Mouse (Mus musculus) stomach, postnatal 0 days (tissue): ENCODE measurements at regions not wholly inside any gene's neighbourhood (a gene's known extent, or its start where the extent isn't known, plus 50 kb on each side); places are given as distances from the start of the nearest gene placed in this dataset.

Source experiments
- ATAC-seq: fragments of 200-750 bp; cut with Nextera tagmentation; 2 replicates; pipeline ENCODE4 v1.8.0; 2017; ENCODE audit not compliant: low FRiP score, low TSS enrichment
- DNase-seq: peaks from one replicate; pipeline ENCODE4 v3.0.0-alpha.2; 2016; ENCODE audit warnings: low spot score
- H3K27ac ChIP-seq: fragments of 300-500 bp; sonication (generic); replicated peaks from 2 replicates; pipeline ENCODE4 v1.5.1; 2014; ENCODE audit warnings: mild to moderate bottlenecking, control low read depth
- H3K27me3 ChIP-seq: fragments of 300-500 bp; sonication (generic); 2 replicates; pipeline ENCODE4 v1.6.1; 2014; ENCODE audit warnings: low read length; ENCODE audit not compliant: control insufficient read depth, insufficient read depth
- H3K36me3 ChIP-seq: fragments of 300-500 bp; sonication (generic); 2 replicates; pipeline ENCODE4 v1.6.1; 2014; ENCODE audit warnings: low read length, mixed read lengths; ENCODE audit not compliant: control insufficient read depth, insufficient read depth
- H3K4me1 ChIP-seq: fragments of 300-500 bp; sonication (generic); replicated peaks from 2 replicates; pipeline ENCODE4 v1.6.1; 2014; ENCODE audit warnings: antibody characterized with exemption; ENCODE audit not compliant: control insufficient read depth, insufficient read depth
- H3K4me2 ChIP-seq: fragments of 300-500 bp; sonication (generic); replicated peaks from 2 replicates; pipeline ENCODE4 v1.6.1; 2014; ENCODE audit warnings: low read depth, mild to moderate bottlenecking, control low read depth, moderate library complexity
- H3K4me3 ChIP-seq: fragments of 300-500 bp; sonication (generic); 2 replicates; pipeline ENCODE4 v1.5.1; 2014; ENCODE audit warnings: low read depth, low read length, control low read depth
- H3K9ac ChIP-seq: fragments of 300-500 bp; sonication (generic); 2 replicates; pipeline ENCODE4 v1.6.1; 2014; ENCODE audit warnings: mild to moderate bottlenecking, low read length, control low read depth, mixed read lengths
- H3K9me3 ChIP-seq: fragments of 300-500 bp; sonication (generic); 2 replicates; pipeline ENCODE4 v1.6.1; 2016; ENCODE audit warnings: low read length; ENCODE audit not compliant: control insufficient read depth
- CTCF ChIP-seq: IDR thresholded peaks from 2 replicates; pipeline ENCODE4 v1.5.1; 2016; ENCODE audit warnings: antibody characterized with exemption, low read depth, mild to moderate bottlenecking, moderate library complexity
- EP300 ChIP-seq: optimal IDR thresholded peaks from 2 replicates; pipeline ENCODE3; 2016; ENCODE audit warnings: antibody characterized with exemption
- WGBS: fragments of 180-500 bp; shearing (Covaris S2); extraction: QIAGEN DNeasy Blood & Tissue Kit; methylation state at CpG from one replicate; pipeline ENCODE4 v1.1.7; 2014; 5-methylcytosine and 5-hydroxymethylcytosine counted together

DNA sequence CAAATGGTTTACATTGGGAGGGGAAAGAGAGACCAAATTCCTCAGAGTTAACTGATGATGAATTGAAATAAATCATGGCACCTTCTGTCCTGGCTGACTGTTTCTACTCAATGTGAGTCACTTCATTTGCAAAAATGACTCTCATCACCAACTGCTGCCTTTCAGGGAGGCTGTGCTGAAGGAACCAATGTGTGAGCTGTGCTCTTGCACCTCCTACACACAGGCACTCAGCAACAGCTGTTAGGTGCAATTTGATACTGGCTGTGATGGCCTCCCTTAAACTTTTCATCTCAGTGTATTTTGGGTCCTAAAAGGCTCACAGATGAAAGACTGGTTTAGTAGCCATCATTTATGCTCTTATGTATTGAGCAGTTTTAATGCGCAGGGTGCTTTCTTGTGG, 209.0 kb upstream of the Gm49339 start:
- Histone ChIP-seq H3K4me3 (no peak overlapping the region), H3K4me2 (no peak overlapping the region), H3K9ac (no peak overlapping the region), H3K36me3 (no peaks in the 10 kb centered on the region), H3K4me1 (no peaks in the 10 kb centered on the region), H3K27ac (no peak overlapping the region), H3K9me3 (no peaks in the 10 kb centered on the region), H3K27me3 (no peaks in the 10 kb centered on the region)
- 87% methylated on average over 1 of the region's 1 CpGs for whole genome bisulfite sequencing
- no peak for TF ChIP-seq EP300
- no peak for TF ChIP-seq CTCF
- ATAC-seq (no peak), DNase-seq (no peak)

DNA sequence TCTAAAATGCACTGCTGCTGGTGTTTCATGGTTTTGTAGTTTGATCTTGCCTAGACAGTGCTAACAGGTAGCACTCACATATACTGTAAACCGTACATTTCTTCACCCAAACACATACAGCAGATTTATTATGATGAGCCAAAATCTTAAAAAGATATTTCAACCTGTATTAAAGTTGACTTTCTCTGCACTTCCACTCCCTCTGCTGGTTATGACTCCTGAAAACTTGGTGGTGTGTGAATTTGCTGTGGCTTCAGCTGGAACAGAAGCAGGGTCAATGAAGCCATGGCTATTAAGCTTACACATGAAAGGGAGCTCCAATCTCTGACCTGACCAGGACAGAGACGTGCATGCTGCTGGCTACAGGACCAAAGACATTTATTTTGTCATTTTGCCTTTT, 202.2 kb upstream of the Gm49339 start:
- no peak overlapping the region for H3K9ac ChIP-seq
- no peaks in the 10 kb centered on the region for H3K27me3 ChIP-seq
- TF ChIP-seq CTCF (0 out of 2 replicates have a peak, but pooled peaks have one; percentile 10), EP300 (no peak)
- 43% methylated on average over 2 of the region's 2 CpGs for WGBS
- H3K9me3 ChIP-seq: no peaks in the 10 kb centered on the region
- H3K36me3 ChIP-seq: no peaks in the 10 kb centered on the region
- ATAC-seq (no peak), DNase-seq (no peak)
- no peak overlapping the region for H3K4me2 ChIP-seq
- no peaks in the 10 kb centered on the region for H3K4me1 ChIP-seq
- H3K27ac ChIP-seq: no peak overlapping the region
- H3K4me3 ChIP-seq: no peak overlapping the region

DNA sequence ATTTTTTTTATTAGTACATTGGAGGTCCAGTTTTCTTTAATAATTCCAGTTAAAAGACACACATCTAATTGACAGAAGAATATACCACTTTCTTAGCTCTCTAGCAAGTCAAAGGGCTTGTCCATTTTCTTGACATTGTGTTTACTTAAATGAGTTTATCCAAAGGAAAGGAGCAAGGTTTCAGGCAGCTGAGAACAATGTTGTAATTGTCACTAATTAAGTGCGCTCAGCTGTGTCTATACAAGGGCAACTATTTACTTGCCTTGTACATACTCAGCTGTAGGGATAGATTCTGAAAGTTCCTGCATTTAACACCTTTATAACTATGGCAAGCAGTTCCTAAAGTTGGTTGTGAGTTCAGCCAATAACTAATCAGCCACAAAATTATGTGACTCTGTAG, 198.0 kb upstream of the Gm49339 start:
- Histone ChIP-seq H3K27ac (no peak overlapping the region), H3K36me3 (no peaks in the 10 kb centered on the region), H3K27me3 (no peaks in the 10 kb centered on the region), H3K9ac (no peak overlapping the region), H3K4me3 (no peak overlapping the region), H3K4me1 (no peaks in the 10 kb centered on the region), H3K4me2 (no peak overlapping the region), H3K9me3 (no peaks in the 10 kb centered on the region)
- DNase-seq: no peak
- 47% methylated on average over 1 of the region's 1 CpGs for WGBS
- TF ChIP-seq CTCF: no peak
- no peak for TF ChIP-seq EP300
- no peak for ATAC-seq

DNA sequence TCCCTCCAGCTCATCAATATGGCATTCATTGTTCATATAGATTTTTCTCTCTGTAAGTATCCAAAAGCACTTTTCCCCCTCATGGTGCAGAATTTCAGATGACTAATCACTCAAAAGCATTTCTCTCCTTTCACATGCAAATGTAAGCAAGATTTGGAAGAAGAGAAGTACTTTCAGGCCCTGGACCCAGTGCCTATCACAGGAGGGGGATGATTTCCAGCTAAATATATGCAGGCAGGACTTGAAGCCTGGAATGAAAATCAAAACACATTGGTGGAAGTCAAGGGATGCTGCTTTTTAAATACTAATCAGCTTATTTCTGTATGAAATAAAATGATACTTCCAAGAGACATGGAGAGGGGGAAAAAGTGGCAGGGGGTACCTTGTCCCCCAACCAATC, 195.9 kb upstream of the Gm49339 start:
- H3K36me3 ChIP-seq: no peaks in the 10 kb centered on the region
- TF ChIP-seq CTCF (no peak), EP300 (no peak)
- no peak overlapping the region for H3K9ac ChIP-seq
- no peaks in the 10 kb centered on the region for H3K4me1 ChIP-seq
- no peak overlapping the region for H3K4me3 ChIP-seq
- no peak overlapping the region for H3K27ac ChIP-seq
- DNase-seq: no peak
- H3K4me2 ChIP-seq: no peak overlapping the region
- no peaks in the 10 kb centered on the region for H3K9me3 ChIP-seq
- H3K27me3 ChIP-seq: no peaks in the 10 kb centered on the region
- no peak for ATAC-seq

DNA sequence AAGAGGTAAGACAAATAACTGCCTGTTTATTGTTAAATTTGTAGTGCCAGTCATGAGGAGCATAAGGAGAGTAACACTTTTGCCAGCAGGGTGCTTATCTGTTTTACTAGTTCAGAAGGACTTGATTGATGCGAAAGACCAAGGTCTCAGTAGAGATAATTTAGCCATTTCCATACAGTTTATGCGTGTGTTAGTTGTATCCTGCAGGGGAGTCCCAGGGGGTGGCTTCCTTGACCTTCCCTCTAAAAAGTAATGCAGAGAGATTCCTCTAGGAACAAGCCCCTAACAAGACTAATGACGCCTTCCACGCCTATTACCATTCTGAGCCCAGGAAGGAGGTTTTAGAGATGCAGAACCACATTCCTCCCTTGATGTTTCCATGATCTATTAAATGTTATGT, 192.6 kb upstream of the Gm49339 start:
- 49% methylated on average over 4 of the region's 4 CpGs for WGBS
- H3K9me3 ChIP-seq: no peaks in the 10 kb centered on the region
- H3K27ac ChIP-seq: no peak overlapping the region
- no peak overlapping the region for H3K9ac ChIP-seq
- no peaks in the 10 kb centered on the region for H3K36me3 ChIP-seq
- ATAC-seq (no peak), DNase-seq (no peak)
- no peak overlapping the region for H3K4me3 ChIP-seq
- H3K4me1 ChIP-seq: no peaks in the 10 kb centered on the region
- no peaks in the 10 kb centered on the region for H3K27me3 ChIP-seq
- TF ChIP-seq CTCF (no peak), EP300 (no peak)
- H3K4me2 ChIP-seq: no peak overlapping the region

DNA sequence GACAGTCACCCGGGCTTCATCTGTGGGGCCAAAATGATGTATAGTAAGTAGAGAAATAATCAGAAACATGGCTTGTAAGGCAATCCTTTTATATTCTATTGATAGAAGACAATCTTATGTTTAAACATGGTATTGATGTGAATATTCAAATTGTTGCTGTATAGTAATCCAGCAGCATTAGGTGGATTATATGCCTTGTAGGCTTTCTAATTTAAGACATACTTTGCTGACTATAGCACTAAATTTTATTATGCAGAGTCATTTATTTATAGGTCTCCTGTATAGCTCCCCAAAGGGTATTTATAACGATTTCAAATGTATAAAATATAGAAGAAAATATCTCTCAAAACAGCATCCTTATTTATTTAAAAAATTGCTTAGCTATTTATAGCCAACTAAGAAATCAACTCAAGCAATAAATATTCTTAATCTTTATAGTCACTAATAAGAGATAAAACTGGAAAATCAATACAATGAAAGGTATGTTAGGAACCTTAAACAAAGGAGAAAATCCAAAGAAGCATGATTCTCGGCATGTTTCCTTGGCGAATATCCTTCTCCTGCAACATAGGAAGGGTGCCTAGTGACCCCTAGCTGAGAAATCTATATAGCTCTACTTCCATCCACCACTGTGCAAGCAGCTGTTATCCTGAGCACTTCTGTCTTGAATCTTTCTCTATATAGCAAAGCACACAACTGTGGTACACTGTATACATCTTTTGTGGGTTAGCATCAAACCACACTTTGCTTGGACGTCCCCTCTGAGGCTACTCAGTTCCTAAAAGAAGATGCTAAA, 188.8 kb upstream of the Gm49339 start:
- Histone ChIP-seq H3K27me3 (no peaks in the 10 kb centered on the region), H3K4me2 (no peak overlapping the region), H3K36me3 (no peaks in the 10 kb centered on the region), H3K4me1 (no peaks in the 10 kb centered on the region), H3K9me3 (no peaks in the 10 kb centered on the region), H3K4me3 (no peak overlapping the region), H3K9ac (no peak overlapping the region), H3K27ac (no peak overlapping the region)
- no peak for TF ChIP-seq EP300
- TF ChIP-seq CTCF: peak; percentile 65
- DNase-seq (no peak), ATAC-seq (no peak)
- 45% methylated on average over 5 of the region's 5 CpGs for WGBS
